Comparison of ENCODE assay signal across 8 mouse cellular contexts in the genomic region with DNA sequence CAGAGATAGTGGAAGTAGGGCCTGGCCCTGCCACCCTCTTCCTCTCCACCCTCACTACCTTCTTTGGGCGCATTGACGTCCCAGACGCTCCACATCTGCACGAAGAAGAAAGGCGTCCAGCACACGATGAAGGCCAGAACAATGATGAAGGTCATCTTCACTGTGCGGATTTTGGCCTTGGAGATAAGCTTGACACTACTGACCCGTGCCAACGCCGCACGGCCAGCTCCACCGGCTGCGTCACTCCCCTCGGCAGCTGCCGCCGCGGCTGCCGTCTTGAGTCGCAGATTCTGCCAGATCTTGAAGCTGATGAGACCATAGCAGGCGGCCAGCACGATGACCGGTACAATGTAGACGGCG. TPM values are rescaled to one million over a fixed set of nuclear protein-coding genes. Genes with fewer than 3 reads are reported as not detected.
A peak's percentile ranks its signal among the peaks of the same experiment; 100 is the strongest.
DNase-seq lines count a peak whose midpoint lies in the region; ATAC-seq and TF ChIP-seq lines count a peak whose summit lies in the region.

No protein-coding gene starts in this region.

- peak overlapping the region; percentile 45 for H3K4me2 ChIP-seq in lung, postnatal 0 days (replicated peaks; ENCODE audit: low read depth, low read length)
- H3K4me2 ChIP-seq in limb, embryonic 12.5 days, result peak overlapping the region; percentile 69
- H3K4me2 ChIP-seq in stomach, embryonic 15.5 days, result peak overlapping the region; percentile 94

- peaks cover 38% of the 10 kb centered on the region for H3K27me3 ChIP-seq in lung, postnatal 0 days (replicated peaks; ENCODE audit: insufficient read depth, low read length)
- peaks cover 86% of the 10 kb centered on the region for H3K27me3 ChIP-seq in forebrain, embryonic 10.5 days (ENCODE audit: poor library complexity, severe bottlenecking)
- H3K27me3 ChIP-seq in limb, embryonic 12.5 days, result peaks cover 76% of the 10 kb centered on the region
- peaks cover 41% of the 10 kb centered on the region for H3K27me3 ChIP-seq in stomach, embryonic 15.5 days (replicated peaks)

- WGBS in lung, postnatal 0 days, result 26% methylated on average over 24 of the region's 24 CpGs
- 35% methylated on average over 24 of the region's 24 CpGs for WGBS in lung, adult 2 months
- WGBS in forebrain, embryonic 10.5 days, result 35% methylated on average over 24 of the region's 24 CpGs
- 33% methylated on average over 24 of the region's 24 CpGs for WGBS in limb, embryonic 12.5 days
- 33% methylated on average over 24 of the region's 24 CpGs for WGBS in stomach, embryonic 15.5 days

- TF ChIP-seq POLR2A in lung, adult 2 months (IDR thresholded peaks at IDR 0.05; ENCODE audit: borderline replicate concordance, extremely low read depth, low read depth, low read length), result no peak

- no peak for ATAC-seq in lung, postnatal 0 days
- no peak for ATAC-seq in limb, embryonic 12.5 days (ENCODE audit: insufficient number of reproducible peaks, insufficient read depth, low FRiP score, low TSS enrichment, low read depth)
- no peak for ATAC-seq in stomach, embryonic 15.5 days (ENCODE audit: insufficient read depth, low FRiP score, low read depth)
- ATAC-seq in CD4-positive, CD25-positive, alpha-beta regulatory T cell, adult 4 months, result no peak

- H3K9me3 ChIP-seq in lung, postnatal 0 days (ENCODE audit: low read length), result no peaks in the 10 kb centered on the region
- H3K9me3 ChIP-seq in forebrain, embryonic 10.5 days, result no peaks in the 10 kb centered on the region
- H3K9me3 ChIP-seq in limb, embryonic 12.5 days, result no peaks in the 10 kb centered on the region
- H3K9me3 ChIP-seq in stomach, embryonic 15.5 days, result no peaks in the 10 kb centered on the region

- H3K4me3 ChIP-seq in lung, postnatal 0 days (ENCODE audit: low read depth, low read length), result peak overlapping the region; percentile 10; the same call in 1 of the 2 replicates
- H3K4me3 ChIP-seq in lung, adult 2 months (replicated peaks; ENCODE audit: extremely low read depth, low read depth, low read length), result no peak overlapping the region
- peak overlapping the region; percentile 50 for H3K4me3 ChIP-seq in forebrain, embryonic 10.5 days
- H3K4me3 ChIP-seq in limb, embryonic 12.5 days (replicated peaks), result peak overlapping the region; percentile 39
- H3K4me3 ChIP-seq in stomach, embryonic 15.5 days (replicated peaks), result peak overlapping the region; percentile 43

- H3K27ac ChIP-seq in lung, postnatal 0 days (ENCODE audit: low read length), result no peak overlapping the region
- no peak overlapping the region for H3K27ac ChIP-seq in forebrain, embryonic 10.5 days
- H3K27ac ChIP-seq in limb, embryonic 12.5 days, result no peak overlapping the region
- no peak overlapping the region for H3K27ac ChIP-seq in stomach, embryonic 15.5 days

- peaks cover 7% of the 10 kb centered on the region; the same call in 1 of the 2 replicates for H3K4me1 ChIP-seq in lung, postnatal 0 days (ENCODE audit: insufficient read depth, low read depth, low read length)
- peaks cover 9% of the 10 kb centered on the region for H3K4me1 ChIP-seq in lung, adult 2 months (ENCODE audit: control insufficient read depth, insufficient read depth, low read length)
- peaks cover 26% of the 10 kb centered on the region for H3K4me1 ChIP-seq in forebrain, embryonic 10.5 days
- H3K4me1 ChIP-seq in limb, embryonic 12.5 days (replicated peaks), result peaks cover 21% of the 10 kb centered on the region
- peaks cover 20% of the 10 kb centered on the region for H3K4me1 ChIP-seq in stomach, embryonic 15.5 days

- no peak for TF ChIP-seq CTCF in lung, postnatal 0 days (IDR thresholded peaks at IDR 0.05)
- no peak for TF ChIP-seq CTCF in lung, adult 2 months (IDR thresholded peaks at IDR 0.05; ENCODE audit: insufficient read depth, low read length)

- no peaks in the 10 kb centered on the region for H3K36me3 ChIP-seq in lung, postnatal 0 days (ENCODE audit: insufficient read depth, low read length)
- no peaks in the 10 kb centered on the region for H3K36me3 ChIP-seq in forebrain, embryonic 10.5 days (replicated peaks)
- H3K36me3 ChIP-seq in limb, embryonic 12.5 days, result no peaks in the 10 kb centered on the region
- no peaks in the 10 kb centered on the region for H3K36me3 ChIP-seq in stomach, embryonic 15.5 days

- no peak overlapping the region for H3K9ac ChIP-seq in lung, postnatal 0 days (replicated peaks; ENCODE audit: low read depth)
- no peak overlapping the region for H3K9ac ChIP-seq in limb, embryonic 12.5 days (replicated peaks)
- H3K9ac ChIP-seq in stomach, embryonic 15.5 days, result no peak overlapping the region

- no peak for TF ChIP-seq EP300 in lung, postnatal 0 days (IDR thresholded peaks at IDR 0.05)

- DNase-seq in lung, postnatal 0 days (ENCODE audit: low spot score), result no peak
- DNase-seq in lung, adult 2 months, result no peak
- no peak for DNase-seq in forebrain, embryonic 10.5 days (ENCODE audit: extremely low spot score, low spot score)
- no peak for DNase-seq in urinary bladder, postnatal 36 days (ENCODE audit: low spot score in 2 of 2)
- DNase-seq in kidney, adult 9 months, result no peak

RNA-seq across cellular contexts. Expression of a gene that starts 0.9 kb away (rescaled TPM):
- 0.04 and 0.05 TPM in 2 replicates for polyA plus RNA-seq in lung, postnatal 0 days (2015; fragmentation: Nextera tagmentation; extraction: Ambion mirVana)
- 0.17 and 0.18 TPM in 2 replicates for polyA plus RNA-seq in lung, adult 2 months (2012; rRNA removed)
- 0.06 and 0.12 TPM in 2 replicates for polyA plus RNA-seq in forebrain, embryonic 10.5 days (2016; fragmentation: Nextera tagmentation; extraction: Ambion mirVana)
- 0.21 and 0.40 TPM in 2 replicates for polyA plus RNA-seq in limb, embryonic 12.5 days (2016; fragmentation: Nextera tagmentation; extraction: Ambion mirVana)
- 0.12 and 0.26 TPM in 2 replicates for polyA plus RNA-seq in stomach, embryonic 15.5 days (2015; fragmentation: Nextera tagmentation; extraction: Ambion mirVana)
- not detected for polyA plus RNA-seq in CD4-positive, CD25-positive, alpha-beta regulatory T cell, adult 4 months (2017; shearing (Covaris generic))

RNA-seq across cellular contexts. Expression of a gene that starts 29.5 kb away (rescaled TPM):
- 2.5 and 3.7 TPM in 2 replicates for polyA plus RNA-seq in lung, postnatal 0 days (2015; fragmentation: Nextera tagmentation; extraction: Ambion mirVana)
- polyA plus RNA-seq in lung, adult 2 months (2012; rRNA removed), result 5.0 and 19.7 TPM in 2 replicates
- polyA plus RNA-seq in forebrain, embryonic 10.5 days (2016; fragmentation: Nextera tagmentation; extraction: Ambion mirVana), result not detected in 2 replicates
- polyA plus RNA-seq in limb, embryonic 12.5 days (2016; fragmentation: Nextera tagmentation; extraction: Ambion mirVana), result 1.9 and 3.6 TPM in 2 replicates
- 0.90 and 1.3 TPM in 2 replicates for polyA plus RNA-seq in stomach, embryonic 15.5 days (2015; fragmentation: Nextera tagmentation; extraction: Ambion mirVana)
- not detected for polyA plus RNA-seq in CD4-positive, CD25-positive, alpha-beta regulatory T cell, adult 4 months (2017; shearing (Covaris generic))
